Mouse (Mus musculus): ENCODE results near the gene Mnd1. TPM values are rescaled to one million over a fixed set of nuclear protein-coding genes. Genes with fewer than 3 reads are reported as not detected.

The Mnd1 gene
- polyA plus RNA-seq, 1 experiment = 1.2 TPM

- no peaks in the 10 kb centered on the region for H3K4me1 ChIP-seq (ENCODE audit: control insufficient read depth, insufficient read depth, low read length)
Measured at GRCm38 (mm10) chr3:84092875-84093274, 62.7 kb downstream of the Mnd1 start.

GRCm38 (mm10) chr3:84090982-84091381 lies 64.6 kb downstream of the Mnd1 start:
- Histone ChIP-seq H3K36me3 (ENCODE audit: control insufficient read depth, insufficient read depth, low read length) (no peaks in the 10 kb centered on the region), H3K27me3 (ENCODE audit: control insufficient read depth, insufficient read depth, low read length) (no peaks in the 10 kb centered on the region), H3K4me1 (ENCODE audit: control insufficient read depth, insufficient read depth, low read length) (no peaks in the 10 kb centered on the region), H3K27ac (ENCODE audit: control insufficient read depth, insufficient read depth, low read depth, low read length) (no peak overlapping the region), H3K4me3 (ENCODE audit: control insufficient read depth, low read depth, low read length) (no peak overlapping the region)
- TF ChIP-seq CTCF (IDR thresholded peaks at IDR 0.05; ENCODE audit: control insufficient read depth, insufficient read depth, insufficient replicate concordance, low read depth, low read length) (no peak), POLR2A (IDR thresholded peaks at IDR 0.05; ENCODE audit: control insufficient read depth, low read depth, low read length) (no peak)

More at GRCm38 (mm10) chr3:84092875-84093274, 62.7 kb downstream of the Mnd1 start:
- Histone ChIP-seq H3K27me3 (ENCODE audit: control insufficient read depth, insufficient read depth, low read length) (no peaks in the 10 kb centered on the region), H3K27ac (ENCODE audit: control insufficient read depth, insufficient read depth, low read depth, low read length) (no peak overlapping the region), H3K4me3 (ENCODE audit: control insufficient read depth, low read depth, low read length) (no peak overlapping the region), H3K36me3 (ENCODE audit: control insufficient read depth, insufficient read depth, low read length) (no peaks in the 10 kb centered on the region)
- TF ChIP-seq CTCF (IDR thresholded peaks at IDR 0.05; ENCODE audit: control insufficient read depth, insufficient read depth, insufficient replicate concordance, low read depth, low read length) (no peak), POLR2A (IDR thresholded peaks at IDR 0.05; ENCODE audit: control insufficient read depth, low read depth, low read length) (no peak)

- Histone ChIP-seq H3K4me3 (ENCODE audit: control insufficient read depth, low read depth, low read length) (no peak overlapping the region), H3K27ac (ENCODE audit: control insufficient read depth, insufficient read depth, low read depth, low read length) (no peak overlapping the region), H3K4me1 (ENCODE audit: control insufficient read depth, insufficient read depth, low read length) (no peaks in the 10 kb centered on the region), H3K36me3 (ENCODE audit: control insufficient read depth, insufficient read depth, low read length) (no peaks in the 10 kb centered on the region), H3K27me3 (ENCODE audit: control insufficient read depth, insufficient read depth, low read length) (no peaks in the 10 kb centered on the region)
- TF ChIP-seq CTCF (IDR thresholded peaks at IDR 0.05; ENCODE audit: control insufficient read depth, insufficient read depth, insufficient replicate concordance, low read depth, low read length) = no peak
- no peak for TF ChIP-seq POLR2A (IDR thresholded peaks at IDR 0.05; ENCODE audit: control insufficient read depth, low read depth, low read length)
Measured at GRCm38 (mm10) chr3:84086921-84087320, 68.7 kb downstream of the Mnd1 start.

DNA sequence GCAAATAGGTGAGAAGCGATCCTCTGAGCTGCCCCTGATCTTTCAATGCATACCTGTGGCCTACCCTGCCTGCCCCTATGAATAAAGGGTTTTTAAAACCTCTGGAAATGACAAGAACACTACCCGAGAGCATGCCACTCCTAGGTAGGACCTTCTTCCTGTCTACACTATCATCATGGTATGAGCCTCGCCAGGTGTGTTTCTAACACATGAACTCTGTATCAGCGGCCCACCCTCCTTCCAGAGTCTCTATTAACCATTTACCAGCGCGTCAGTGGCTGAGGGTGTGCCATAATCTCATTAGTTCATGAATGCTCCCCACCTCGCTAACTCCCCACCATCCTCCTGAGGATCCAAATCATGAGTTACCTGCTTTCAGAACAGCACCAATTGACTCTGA lies 69.2 kb downstream of the Mnd1 start:
- no peak overlapping the region for H3K27ac ChIP-seq (ENCODE audit: control insufficient read depth, insufficient read depth, low read depth, low read length)
- TF ChIP-seq CTCF (IDR thresholded peaks at IDR 0.05; ENCODE audit: control insufficient read depth, insufficient read depth, insufficient replicate concordance, low read depth, low read length) (no peak), POLR2A (IDR thresholded peaks at IDR 0.05; ENCODE audit: control insufficient read depth, low read depth, low read length) (no peak)
- no peaks in the 10 kb centered on the region for H3K4me1 ChIP-seq (ENCODE audit: control insufficient read depth, insufficient read depth, low read length)
- H3K4me3 ChIP-seq (ENCODE audit: control insufficient read depth, low read depth, low read length) = no peak overlapping the region
- no peaks in the 10 kb centered on the region for H3K36me3 ChIP-seq (ENCODE audit: control insufficient read depth, insufficient read depth, low read length)
- no peaks in the 10 kb centered on the region for H3K27me3 ChIP-seq (ENCODE audit: control insufficient read depth, insufficient read depth, low read length)

DNA sequence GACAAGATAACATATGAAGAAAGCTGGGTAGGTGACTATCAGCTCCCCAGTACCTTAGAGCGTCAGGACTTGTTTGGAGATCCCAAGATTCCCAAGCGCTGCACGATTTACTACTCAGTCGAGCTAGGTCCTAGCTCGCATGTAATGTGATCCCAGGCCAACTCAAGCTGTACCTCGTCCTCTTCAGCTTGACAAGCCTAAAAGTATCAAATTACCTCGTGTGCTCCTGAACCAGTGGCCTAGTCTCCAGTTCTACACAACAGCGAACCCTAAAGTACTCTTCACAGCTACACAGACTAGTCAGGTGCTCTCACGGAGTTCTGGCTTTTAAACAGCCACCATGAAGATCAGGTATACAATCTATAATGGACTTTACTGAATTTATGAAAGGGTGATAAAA lies 70.2 kb downstream of the Mnd1 start:
- TF ChIP-seq POLR2A (IDR thresholded peaks at IDR 0.05; ENCODE audit: control insufficient read depth, low read depth, low read length) (no peak), CTCF (IDR thresholded peaks at IDR 0.05; ENCODE audit: control insufficient read depth, insufficient read depth, insufficient replicate concordance, low read depth, low read length) (no peak)
- Histone ChIP-seq H3K27ac (ENCODE audit: control insufficient read depth, insufficient read depth, low read depth, low read length) (no peak overlapping the region), H3K27me3 (ENCODE audit: control insufficient read depth, insufficient read depth, low read length) (no peaks in the 10 kb centered on the region), H3K4me3 (ENCODE audit: control insufficient read depth, low read depth, low read length) (no peak overlapping the region), H3K36me3 (ENCODE audit: control insufficient read depth, insufficient read depth, low read length) (no peaks in the 10 kb centered on the region), H3K4me1 (ENCODE audit: control insufficient read depth, insufficient read depth, low read length) (no peaks in the 10 kb centered on the region)

GRCm38 (mm10) chr3:84081208-84081722 lies 74.3 kb downstream of the Mnd1 start:
- no peak overlapping the region for H3K4me3 ChIP-seq (ENCODE audit: control insufficient read depth, low read depth, low read length)
- H3K27me3 ChIP-seq (ENCODE audit: control insufficient read depth, insufficient read depth, low read length) = no peaks in the 10 kb centered on the region
- no peak overlapping the region for H3K27ac ChIP-seq (ENCODE audit: control insufficient read depth, insufficient read depth, low read depth, low read length)
- TF ChIP-seq CTCF (IDR thresholded peaks at IDR 0.05; ENCODE audit: control insufficient read depth, insufficient read depth, insufficient replicate concordance, low read depth, low read length) = no peak
- no peak for TF ChIP-seq POLR2A (IDR thresholded peaks at IDR 0.05; ENCODE audit: control insufficient read depth, low read depth, low read length)
- H3K36me3 ChIP-seq (ENCODE audit: control insufficient read depth, insufficient read depth, low read length) = no peaks in the 10 kb centered on the region
- H3K4me1 ChIP-seq (ENCODE audit: control insufficient read depth, insufficient read depth, low read length) = no peaks in the 10 kb centered on the region

DNA sequence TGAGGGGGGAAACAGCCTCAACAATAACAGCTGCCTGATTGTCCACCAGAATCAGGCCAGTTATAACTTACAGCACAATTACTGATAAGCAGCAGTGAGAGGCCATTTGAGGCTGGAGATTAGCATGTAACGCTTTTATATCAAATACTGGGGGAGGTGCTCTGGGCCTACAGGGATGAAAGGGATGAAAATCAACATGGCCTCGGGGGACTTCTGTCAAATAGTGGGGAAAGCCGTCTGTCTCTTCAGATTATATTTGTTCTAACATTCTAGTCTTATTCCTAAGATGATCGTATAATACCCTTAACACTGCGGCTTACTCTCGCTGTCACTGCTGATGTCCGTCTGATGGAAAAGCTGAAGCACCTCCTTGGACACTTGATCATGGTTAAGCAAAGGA lies 75.5 kb downstream of the Mnd1 start:
- no peaks in the 10 kb centered on the region for H3K27me3 ChIP-seq (ENCODE audit: control insufficient read depth, insufficient read depth, low read length)
- no peak overlapping the region for H3K4me3 ChIP-seq (ENCODE audit: control insufficient read depth, low read depth, low read length)
- no peaks in the 10 kb centered on the region for H3K36me3 ChIP-seq (ENCODE audit: control insufficient read depth, insufficient read depth, low read length)
- no peaks in the 10 kb centered on the region for H3K4me1 ChIP-seq (ENCODE audit: control insufficient read depth, insufficient read depth, low read length)
- no peak overlapping the region for H3K27ac ChIP-seq (ENCODE audit: control insufficient read depth, insufficient read depth, low read depth, low read length)
- TF ChIP-seq CTCF (IDR thresholded peaks at IDR 0.05; ENCODE audit: control insufficient read depth, insufficient read depth, insufficient replicate concordance, low read depth, low read length) (no peak), POLR2A (IDR thresholded peaks at IDR 0.05; ENCODE audit: control insufficient read depth, low read depth, low read length) (no peak)

DNA sequence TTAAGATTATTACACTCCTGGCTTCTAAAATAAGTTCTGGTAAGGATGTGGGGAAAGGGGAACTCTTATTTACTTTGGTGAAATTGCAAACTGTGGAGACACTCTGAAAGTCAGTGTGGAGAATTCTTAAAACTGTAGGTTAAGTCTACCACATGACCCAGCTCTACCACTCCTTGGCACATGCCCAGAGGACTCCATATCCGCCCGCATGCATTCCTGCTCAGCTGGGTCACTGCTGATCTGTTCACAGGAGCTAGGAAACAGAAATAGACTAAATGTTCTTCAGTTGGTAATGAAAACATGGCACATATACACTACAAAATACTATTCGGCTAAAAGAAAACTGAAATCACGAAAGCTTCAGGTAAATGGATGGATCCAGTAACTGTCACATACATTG lies 78.1 kb downstream of the Mnd1 start:
- H3K36me3 ChIP-seq (ENCODE audit: control insufficient read depth, insufficient read depth, low read length) = no peaks in the 10 kb centered on the region
- no peak overlapping the region for H3K4me3 ChIP-seq (ENCODE audit: control insufficient read depth, low read depth, low read length)
- TF ChIP-seq POLR2A (IDR thresholded peaks at IDR 0.05; ENCODE audit: control insufficient read depth, low read depth, low read length) (no peak), CTCF (IDR thresholded peaks at IDR 0.05; ENCODE audit: control insufficient read depth, insufficient read depth, insufficient replicate concordance, low read depth, low read length) (no peak)
- no peaks in the 10 kb centered on the region for H3K27me3 ChIP-seq (ENCODE audit: control insufficient read depth, insufficient read depth, low read length)
- no peak overlapping the region for H3K27ac ChIP-seq (ENCODE audit: control insufficient read depth, insufficient read depth, low read depth, low read length)
- no peaks in the 10 kb centered on the region for H3K4me1 ChIP-seq (ENCODE audit: control insufficient read depth, insufficient read depth, low read length)

Data from testis, adult 2 months (tissue).